Mouse (Mus musculus) hindbrain, embryonic 10.5 days (tissue): ENCODE data around the gene Uspl1. TPM values are rescaled to one million over a fixed set of nuclear protein-coding genes. Genes with fewer than 3 reads are reported as not detected.
A peak's percentile ranks its signal among the peaks of the same experiment; 100 is the strongest.
"Not testable (repeated sequence)": the region's sequence is repeated elsewhere in the genome, so short reads cannot be mapped to it uniquely, and the experiment has no call there.

Experiments
- DNase-seq: peaks from one replicate; pipeline ENCODE4 v3.0.0-alpha.2; 2017; ENCODE audit warnings: low spot score
- H3K27ac ChIP-seq: fragments of 300-500 bp; sonication (generic); 2 replicates; pipeline ENCODE4 v1.5.1; 2016; ENCODE audit warnings: mild to moderate bottlenecking, moderate library complexity
- H3K27me3 ChIP-seq: fragments of 300-500 bp; sonication (generic); 2 replicates; pipeline ENCODE4 v1.6.1; 2016; ENCODE audit warnings: mild to moderate bottlenecking; ENCODE audit not compliant: poor library complexity, insufficient read depth, severe bottlenecking
- H3K36me3 ChIP-seq: fragments of 300-500 bp; sonication (generic); 2 replicates; pipeline ENCODE4 v1.6.1; 2016; ENCODE audit warnings: mild to moderate bottlenecking, moderate library complexity
- H3K4me1 ChIP-seq: fragments of 300-500 bp; sonication (generic); replicated peaks from 2 replicates; pipeline ENCODE4 v1.6.1; 2016; ENCODE audit warnings: mild to moderate bottlenecking
- H3K4me3 ChIP-seq: fragments of 300-500 bp; sonication (generic); 2 replicates; pipeline ENCODE4 v1.5.1; 2016; ENCODE audit warnings: mild to moderate bottlenecking, moderate library complexity
- H3K9me3 ChIP-seq: fragments of 300-500 bp; sonication (generic); 2 replicates; pipeline ENCODE4 v1.6.1; 2016; ENCODE audit warnings: mild to moderate bottlenecking, moderate library complexity
- WGBS: fragments of 180-500 bp; shearing (Covaris S2); methylation state at CpG from one replicate; pipeline ENCODE4 v1.1.7; 2016; 5-methylcytosine and 5-hydroxymethylcytosine counted together
- polyA plus RNA-seq: library from polyadenylated mRNA; unstranded; fragments of >200 nt; fragmentation: Nextera tagmentation; extraction: Ambion mirVana; gene quantifications from 2 replicates; pipeline ENCODE4 v1.2.1, GENCODE M21; 2016

Gene Uspl1
- polyA plus RNA-seq = 61.6 and 64.7 TPM in 2 replicates

DNA sequence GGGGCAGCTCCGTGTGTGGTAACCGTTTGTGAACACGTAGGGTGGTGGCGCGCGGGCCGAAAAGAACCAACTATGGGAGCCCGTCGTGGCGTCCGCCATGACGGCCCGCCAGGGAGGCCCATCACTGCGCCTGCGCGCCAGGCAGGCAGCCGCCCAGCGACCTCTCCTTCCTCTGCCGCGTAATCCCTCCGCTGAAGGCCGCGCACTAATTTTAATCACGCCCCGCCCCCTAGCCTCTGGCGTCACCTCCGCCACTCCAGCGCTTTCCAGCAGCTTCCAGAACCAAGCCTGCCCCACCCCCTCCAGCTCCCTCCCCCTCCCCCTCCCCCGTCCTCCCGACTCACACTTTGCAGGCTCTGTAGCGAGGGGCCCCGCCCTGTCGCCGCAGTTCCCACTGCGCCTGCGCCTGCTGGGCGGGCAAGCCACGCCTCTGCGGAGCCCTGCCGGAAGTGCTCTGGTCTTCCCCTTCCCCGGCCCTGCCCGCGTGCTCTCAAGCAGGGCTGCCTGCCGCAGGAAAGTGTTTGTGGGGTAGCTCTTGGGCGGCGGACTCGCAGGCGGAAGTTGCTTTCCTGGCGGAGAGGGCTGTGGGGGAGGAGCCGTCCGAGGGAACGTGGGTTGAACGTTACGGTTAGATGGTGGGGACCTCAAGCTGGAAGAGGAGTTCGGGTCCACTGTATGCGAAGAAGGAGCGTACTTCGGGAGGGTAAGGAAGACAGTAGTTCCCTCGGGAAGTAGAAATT lies at the start of gene Uspl1, which contains the start of gene Hmgb1:
Gene Uspl1, plus strand, starts transcription at position 247 of the 740 bp plus-strand sequence.
Gene Hmgb1, minus strand, starts transcription at position 386 of the 740 bp plus-strand sequence.
- Histone ChIP-seq H3K4me1 (peaks cover 31% of the 10 kb centered on the region), H3K4me3 (peak within 1 kb of the TSS; percentile 84), H3K27ac (peak within 1 kb of the TSS; percentile 98), H3K27me3 (no peaks in the 10 kb centered on the region), H3K36me3 (peaks cover 25% of the 10 kb centered on the region), H3K9me3 (no peaks in the 10 kb centered on the region)
- under 1% methylated on average over 59 of the region's 59 CpGs for WGBS
- peak; percentile 100 for DNase-seq

DNA sequence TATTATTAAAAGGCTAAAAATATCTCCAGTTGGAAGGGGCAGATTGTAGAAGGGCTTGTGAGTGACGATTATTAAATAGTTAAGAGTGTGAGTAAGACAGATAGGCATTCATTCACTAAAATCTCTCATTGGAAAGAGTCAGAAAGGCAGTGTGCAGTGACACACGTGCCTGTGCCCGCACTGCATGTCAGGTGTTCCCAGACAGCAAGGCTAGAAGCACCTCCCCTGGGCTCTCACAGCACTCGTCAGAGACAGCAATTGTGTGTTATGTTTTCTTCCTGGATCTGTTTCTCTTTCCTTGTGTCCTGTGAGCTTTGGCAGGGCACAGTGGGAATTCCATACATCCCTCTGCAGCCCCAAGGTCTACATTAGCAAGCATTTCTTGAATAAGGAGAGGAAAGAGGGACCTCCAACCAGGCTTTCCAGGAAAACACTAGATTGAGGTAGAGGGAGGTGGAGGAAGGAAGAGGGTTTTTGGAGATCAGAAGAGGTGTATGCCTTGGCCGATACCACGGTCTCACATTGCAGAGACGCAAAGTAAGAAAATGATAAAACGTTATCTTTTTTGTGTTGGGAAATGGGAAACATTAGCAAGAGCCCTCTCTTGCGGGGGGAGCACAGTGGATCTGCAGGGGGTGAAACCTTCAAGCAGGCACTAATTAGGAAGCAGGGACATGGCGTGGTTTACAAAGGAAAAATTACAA lies 49.2 kb upstream of the Uspl1 start:
- H3K36me3 ChIP-seq = no peaks in the 10 kb centered on the region
- no peaks in the 10 kb centered on the region for H3K9me3 ChIP-seq
- WGBS = 82% methylated on average over 10 of the region's 10 CpGs

DNA sequence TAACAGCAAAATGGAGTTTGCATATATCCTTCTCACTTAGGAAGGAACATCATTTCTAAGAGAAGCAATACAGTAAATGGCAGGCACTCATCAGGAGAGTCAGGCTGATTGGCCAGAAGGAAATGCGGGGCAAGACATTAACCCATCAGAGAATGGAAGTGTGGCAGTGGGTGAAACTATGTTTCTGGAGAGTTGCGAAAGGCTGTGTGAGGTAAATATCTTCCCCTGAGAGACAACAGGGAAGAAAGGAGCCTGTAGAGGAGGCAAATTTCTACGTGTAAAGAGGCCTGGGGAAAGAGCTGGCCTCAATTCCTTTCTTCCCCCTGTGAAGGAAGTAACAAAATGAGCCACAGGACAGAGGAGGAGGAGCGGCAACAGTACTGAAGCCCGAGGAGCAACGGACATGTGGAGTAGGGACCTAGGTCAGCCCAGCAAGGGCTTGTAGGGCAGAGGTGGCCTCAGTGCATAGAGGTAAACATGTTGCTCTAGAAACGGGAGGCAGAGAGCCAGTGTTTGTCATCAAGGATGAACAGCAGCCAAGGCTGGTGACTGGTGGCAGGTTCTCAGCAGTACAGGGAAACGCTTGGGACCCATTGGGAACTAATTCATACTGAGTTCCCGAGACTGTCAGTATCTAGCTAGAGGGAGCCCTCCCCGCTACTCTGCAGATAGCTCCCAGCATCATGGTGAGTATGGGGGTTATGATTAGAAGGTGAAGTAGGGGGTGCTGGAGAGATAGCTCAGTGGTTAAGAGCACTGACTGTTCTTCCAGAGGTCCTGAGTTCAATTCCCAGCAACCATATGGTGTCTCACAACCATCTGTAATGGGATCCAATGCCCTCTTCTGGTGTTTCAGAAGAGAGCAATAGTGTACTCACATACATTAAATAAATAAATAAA lies 48.4 kb upstream of the Uspl1 start:
- no peaks in the 10 kb centered on the region for H3K36me3 ChIP-seq
- H3K27me3 ChIP-seq = no peaks in the 10 kb centered on the region
- H3K27ac ChIP-seq = no peak overlapping the region
- WGBS = 79% methylated on average over 10 of the region's 10 CpGs
- no peaks in the 10 kb centered on the region for H3K9me3 ChIP-seq
- no peaks in the 10 kb centered on the region for H3K4me1 ChIP-seq
- no peak for DNase-seq
- H3K4me3 ChIP-seq = no peak overlapping the region

More for the DNA sequence above, 49.2 kb upstream of the Uspl1 start:
- no peak for DNase-seq
- Histone ChIP-seq H3K27ac (no peak overlapping the region), H3K27me3 (no peaks in the 10 kb centered on the region), H3K4me1 (no peaks in the 10 kb centered on the region), H3K4me3 (no peak overlapping the region)

DNA sequence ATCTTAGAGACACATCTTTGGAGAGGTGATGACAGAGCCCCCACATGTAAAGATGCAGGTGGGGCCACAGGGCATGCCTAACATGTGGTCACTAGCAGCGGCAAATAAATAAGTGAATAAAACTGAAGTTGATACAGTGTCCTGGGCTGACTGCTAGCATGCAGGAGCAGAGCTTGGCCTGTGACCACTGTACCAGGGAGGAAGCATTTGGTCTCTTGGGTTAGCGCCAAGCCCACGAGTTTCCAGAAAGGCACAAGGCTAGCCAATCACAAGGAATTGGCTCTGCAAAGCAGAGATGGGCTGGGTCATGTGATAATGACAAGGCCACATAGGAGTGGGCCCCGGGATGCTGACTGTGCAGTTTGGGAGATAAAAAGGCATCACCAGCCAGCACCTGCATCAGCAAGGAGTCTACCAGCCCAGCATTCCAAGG lies 47.2 kb upstream of the Uspl1 start:
- DNase-seq = no peak
- Histone ChIP-seq H3K4me3 (no peak overlapping the region), H3K27me3 (no peaks in the 10 kb centered on the region)

DNA sequence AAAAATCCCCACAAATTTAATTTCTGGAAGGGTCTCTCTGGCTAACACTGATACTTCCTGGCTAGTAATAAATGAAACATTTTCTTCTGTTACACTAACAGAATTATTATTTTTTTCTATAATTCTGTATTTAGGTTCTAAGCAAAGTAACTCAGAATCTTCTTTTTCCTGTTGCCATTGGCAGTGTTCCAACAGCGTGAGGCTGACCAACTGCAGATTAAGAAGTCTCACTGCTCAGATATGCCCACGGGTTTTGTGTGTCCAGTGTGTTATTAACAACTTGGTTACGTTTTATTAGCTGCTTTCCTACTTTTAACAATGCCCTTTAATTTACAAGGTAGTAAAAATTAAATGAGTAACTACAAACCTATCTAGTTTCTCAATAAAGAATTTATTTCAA lies 46.7 kb upstream of the Uspl1 start:
- Histone ChIP-seq H3K27ac (no peak overlapping the region), H3K27me3 (no peaks in the 10 kb centered on the region), H3K4me3 (no peak overlapping the region), H3K4me1 (no peaks in the 10 kb centered on the region), H3K9me3 (no peaks in the 10 kb centered on the region), H3K36me3 (no peaks in the 10 kb centered on the region)
- no peak for DNase-seq
- WGBS = 88% methylated on average over 3 of the region's 3 CpGs

More for the DNA sequence above, 47.2 kb upstream of the Uspl1 start:
- Histone ChIP-seq H3K27ac (no peak overlapping the region), H3K4me1 (no peaks in the 10 kb centered on the region), H3K9me3 (no peaks in the 10 kb centered on the region), H3K36me3 (no peaks in the 10 kb centered on the region)
- 82% methylated on average over 4 of the region's 4 CpGs for WGBS

DNA sequence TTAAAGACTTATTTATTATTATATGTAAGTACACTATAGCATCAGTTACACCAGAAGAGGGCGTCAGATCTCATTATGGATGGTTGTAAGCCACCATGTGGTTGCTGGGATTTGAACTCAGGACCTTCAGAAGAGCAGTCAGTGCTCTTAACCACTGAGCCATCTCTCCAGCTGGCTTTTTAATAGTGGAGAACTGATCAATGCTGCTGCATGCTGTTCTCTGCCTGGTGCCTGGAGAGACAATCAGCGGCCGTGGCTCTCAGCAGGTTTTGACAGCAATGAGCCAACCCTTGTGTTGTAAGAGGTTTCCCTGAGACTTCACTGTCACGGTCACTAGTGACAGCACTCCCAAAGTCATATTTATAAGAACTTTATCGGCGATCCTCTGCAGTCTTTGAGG lies 46.1 kb upstream of the Uspl1 start:
- DNase-seq, H3K4me3 ChIP-seq, H3K27me3 ChIP-seq, H3K36me3 ChIP-seq, H3K9me3 ChIP-seq, H3K27ac ChIP-seq, H3K4me1 ChIP-seq: not testable (repeated sequence)
- WGBS = 90% methylated on average over 6 of the region's 6 CpGs

DNA sequence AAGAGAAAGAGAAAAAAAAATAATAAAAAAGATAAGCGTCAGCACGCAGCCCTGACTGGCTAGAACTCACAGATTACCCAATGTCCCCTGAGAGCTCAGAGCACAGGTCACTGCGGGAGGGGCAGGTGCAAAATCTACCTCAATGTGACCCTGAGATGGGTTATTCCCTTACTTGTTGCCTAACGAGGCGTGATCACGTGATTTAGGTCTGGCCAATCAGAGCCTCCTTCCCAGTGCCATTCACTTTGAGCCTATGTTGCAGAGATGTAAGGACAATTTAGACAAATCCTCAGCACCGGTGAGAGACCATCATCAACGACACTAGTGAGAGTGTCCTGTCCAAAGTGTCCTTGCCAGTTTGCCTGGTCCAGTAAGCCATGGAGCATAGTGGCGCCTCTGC lies 43.8 kb upstream of the Uspl1 start:
- no peaks in the 10 kb centered on the region for H3K9me3 ChIP-seq
- H3K27me3 ChIP-seq = no peaks in the 10 kb centered on the region
- H3K36me3 ChIP-seq = no peaks in the 10 kb centered on the region
- no peak overlapping the region for H3K4me3 ChIP-seq
- WGBS = 59% methylated on average over 9 of the region's 9 CpGs
- DNase-seq = no peak
- H3K4me1 ChIP-seq = no peaks in the 10 kb centered on the region
- no peak overlapping the region for H3K27ac ChIP-seq

DNA sequence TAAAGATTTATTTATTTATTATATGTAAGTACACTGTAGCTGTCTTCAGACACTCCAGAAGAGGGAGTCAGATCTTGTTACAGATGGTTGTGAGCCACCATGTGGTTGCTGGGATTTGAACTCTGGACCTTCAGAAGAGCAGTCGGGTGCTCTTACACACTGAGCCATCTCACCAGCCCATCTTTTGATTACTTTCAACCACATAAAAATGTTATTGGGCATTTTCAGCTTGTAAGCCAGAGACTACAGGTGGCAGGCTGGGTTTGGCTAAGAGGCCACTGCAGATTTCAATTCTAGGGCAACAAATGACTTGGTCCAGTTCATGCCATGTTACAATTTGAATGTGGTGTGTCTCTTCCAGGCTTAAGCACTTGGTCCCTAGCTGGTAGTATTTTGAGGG lies 43.0 kb upstream of the Uspl1 start:
- H3K27ac ChIP-seq, H3K9me3 ChIP-seq, DNase-seq, H3K4me1 ChIP-seq, H3K4me3 ChIP-seq, H3K27me3 ChIP-seq, H3K36me3 ChIP-seq: not testable (repeated sequence)
- WGBS = 94% methylated on average over 1 of the region's 1 CpGs

DNA sequence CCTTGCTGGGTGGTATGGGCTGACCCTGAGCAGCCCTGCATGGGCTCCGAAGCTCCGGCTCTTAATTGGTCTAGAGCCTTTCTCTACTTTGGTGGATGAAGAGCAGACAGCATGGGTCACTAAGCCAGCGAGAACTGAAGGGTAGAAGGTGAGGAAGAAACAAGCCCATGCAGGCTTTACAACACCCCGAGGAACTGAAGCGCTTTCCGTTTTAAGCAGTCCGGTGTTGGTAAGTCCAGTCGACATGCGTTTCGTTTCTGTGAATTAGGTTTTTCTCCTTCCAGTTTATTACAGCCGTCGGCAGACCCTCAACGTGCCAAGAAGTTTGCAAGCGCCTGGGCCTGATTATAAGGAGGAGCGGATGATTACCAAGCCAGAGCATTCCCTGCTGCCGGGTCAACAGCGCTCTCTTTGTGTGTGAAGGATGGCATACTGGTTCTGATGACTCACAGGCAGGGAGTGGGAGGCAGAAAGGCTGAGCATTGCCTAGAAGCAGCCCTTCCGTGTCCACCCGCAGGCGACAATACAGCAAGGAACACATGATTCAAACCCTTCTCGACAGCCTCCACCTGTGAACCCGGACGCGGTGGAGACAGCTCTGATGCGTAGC lies 40.3 kb upstream of the Uspl1 start:
- no peaks in the 10 kb centered on the region for H3K9me3 ChIP-seq
- DNase-seq = no peak
- no peaks in the 10 kb centered on the region for H3K36me3 ChIP-seq
- no peaks in the 10 kb centered on the region for H3K4me1 ChIP-seq
- WGBS = 84% methylated on average over 25 of the region's 25 CpGs
- no peak overlapping the region for H3K4me3 ChIP-seq
- H3K27ac ChIP-seq = peak overlapping the region; percentile 40; the same call in 1 of the 2 replicates
- H3K27me3 ChIP-seq = no peaks in the 10 kb centered on the region

DNA sequence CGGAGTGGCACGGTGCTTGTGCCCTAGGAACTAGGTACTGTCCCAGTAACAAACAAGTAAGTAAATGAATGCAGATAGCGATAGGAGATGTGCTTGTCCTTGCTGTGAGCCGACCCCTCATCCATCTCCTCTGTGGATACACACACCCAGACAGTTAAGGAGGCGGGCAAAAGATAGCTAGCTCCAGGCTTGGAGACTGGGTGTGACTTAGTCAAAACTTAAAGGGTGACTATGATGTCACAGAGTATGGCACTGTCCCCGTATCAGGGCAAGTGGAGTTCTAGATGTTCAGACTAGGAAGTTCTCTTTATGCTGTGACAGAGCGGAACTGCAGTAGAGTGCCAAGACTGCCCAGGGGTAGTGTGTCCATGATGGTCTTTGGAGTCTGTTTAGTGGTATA lies 37.5 kb upstream of the Uspl1 start:
- Histone ChIP-seq H3K4me3 (no peak overlapping the region), H3K27me3 (no peaks in the 10 kb centered on the region), H3K4me1 (no peaks in the 10 kb centered on the region), H3K27ac (no peak overlapping the region), H3K9me3 (no peaks in the 10 kb centered on the region), H3K36me3 (no peaks in the 10 kb centered on the region)
- no peak for DNase-seq
- 94% methylated on average over 7 of the region's 7 CpGs for WGBS

DNA sequence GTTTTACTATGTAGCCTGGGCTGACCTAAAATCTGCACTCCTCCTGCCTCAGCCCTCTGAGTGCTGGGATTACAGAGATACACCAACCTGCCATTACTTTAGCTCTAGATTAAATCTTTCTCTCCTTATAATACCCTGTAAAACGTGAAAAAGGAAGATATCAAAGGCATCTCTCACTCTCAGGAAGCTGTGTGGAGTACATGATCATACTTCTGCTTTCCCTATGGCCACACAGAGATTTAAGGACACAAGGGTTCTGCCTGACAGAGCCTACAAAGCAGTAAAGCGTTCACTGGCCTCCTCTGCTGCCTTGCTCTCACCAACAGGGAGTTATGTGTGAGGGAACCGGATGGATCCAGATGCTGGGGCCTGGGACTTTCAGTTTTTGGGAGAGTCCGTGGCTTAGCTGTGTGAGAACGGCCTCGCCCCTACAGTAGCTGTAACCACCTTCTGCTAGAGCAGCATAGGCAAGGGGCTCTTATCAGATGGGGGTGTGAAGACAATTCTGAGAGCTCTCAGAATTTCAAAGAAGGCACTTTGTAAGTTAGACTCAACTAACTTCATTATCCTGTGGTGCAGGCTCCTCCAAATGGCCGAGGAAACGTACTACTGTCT lies 36.7 kb upstream of the Uspl1 start:
- WGBS = 85% methylated on average over 8 of the region's 8 CpGs
- H3K27me3 ChIP-seq = no peaks in the 10 kb centered on the region
- DNase-seq = no peak
- no peak overlapping the region for H3K4me3 ChIP-seq
- no peaks in the 10 kb centered on the region for H3K36me3 ChIP-seq
- H3K9me3 ChIP-seq = no peaks in the 10 kb centered on the region
- H3K4me1 ChIP-seq = no peaks in the 10 kb centered on the region; the same call in 1 of the 2 replicates
- H3K27ac ChIP-seq = no peak overlapping the region

DNA sequence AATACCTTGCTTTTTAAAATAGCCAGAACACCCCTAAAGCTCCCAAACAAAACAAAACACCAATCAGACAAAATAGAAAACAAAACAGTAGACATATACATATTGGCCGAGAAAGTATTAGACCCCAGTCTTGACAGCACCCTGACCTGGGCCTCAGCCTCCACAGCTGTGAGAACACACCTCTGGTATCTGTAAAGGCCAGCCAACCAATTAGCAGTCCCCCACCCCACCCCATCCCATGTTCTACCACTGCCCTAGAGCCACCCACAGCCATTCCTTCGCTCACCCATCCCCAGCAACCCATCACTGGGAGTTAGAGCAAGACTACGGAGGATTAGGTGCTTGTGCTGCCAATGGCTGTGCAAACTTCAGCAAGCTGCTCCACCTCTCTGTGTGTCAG lies 33.3 kb upstream of the Uspl1 start:
- Histone ChIP-seq H3K27me3 (no peaks in the 10 kb centered on the region), H3K27ac (no peak overlapping the region), H3K4me1 (no peaks in the 10 kb centered on the region; the same call in 1 of the 2 replicates), H3K4me3 (no peak overlapping the region), H3K36me3 (no peaks in the 10 kb centered on the region), H3K9me3 (no peaks in the 10 kb centered on the region)
- DNase-seq = no peak
- 96% methylated on average over 3 of the region's 3 CpGs for WGBS
